Mouse (Mus musculus): ENCODE measurements at regions not wholly inside any gene's neighbourhood (a gene's known extent, or its start where the extent isn't known, plus 50 kb on each side); places are given as distances from the start of the nearest gene placed in this dataset.

GRCm38 (mm10) chr10:118711951-118712350 lies 158.1 kb downstream of the Dyrk2 start:
- no peak for DNase-seq (ENCODE audit: low spot score)

DNA sequence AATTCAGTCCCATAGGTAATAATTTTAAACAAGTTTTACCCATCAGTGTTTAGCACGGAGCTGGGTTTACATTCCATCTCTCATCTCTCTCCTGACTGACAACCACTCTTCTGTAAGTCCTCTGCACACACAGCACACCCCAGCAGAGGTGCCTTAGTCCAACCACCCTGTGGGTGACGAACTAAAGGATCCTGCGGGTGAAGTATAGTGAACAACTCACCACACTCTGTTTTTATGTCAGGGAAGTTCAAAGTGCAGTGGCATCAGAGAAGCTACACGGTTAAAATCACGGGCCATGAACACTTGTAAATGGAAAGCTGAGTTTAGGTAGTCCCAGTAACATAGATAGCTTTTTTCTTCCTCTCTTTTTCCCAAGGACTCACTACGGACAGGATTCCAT lies 157.1 kb downstream of the Dyrk2 start:
- DNase-seq (ENCODE audit: low spot score), result no peak

- DNase-seq (ENCODE audit: low spot score), result no peak
These were observed 155.8 kb downstream of the Dyrk2 start for GRCm38 (mm10) chr10:118714179-118714581.

DNA sequence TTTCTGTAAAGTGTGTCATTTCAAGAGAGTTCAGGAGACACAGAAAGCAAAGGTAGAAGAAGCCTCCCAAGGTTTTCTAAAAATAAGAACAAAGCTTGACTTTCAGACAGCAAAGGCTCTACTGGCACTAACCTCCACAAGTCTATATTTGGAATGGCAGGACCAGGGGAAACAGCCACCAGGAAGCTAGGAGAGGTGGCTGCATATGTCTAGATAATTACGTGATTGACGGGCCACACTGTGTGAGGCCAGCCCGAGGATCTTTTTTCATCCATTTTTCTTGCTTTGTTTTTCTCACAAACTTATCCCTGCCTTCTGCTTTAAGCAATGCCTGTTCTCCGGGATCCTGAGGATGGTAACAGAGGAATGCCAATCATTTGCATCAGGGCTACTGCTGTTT lies 155.4 kb downstream of the Dyrk2 start:
- no peak for DNase-seq (ENCODE audit: low spot score)

DNA sequence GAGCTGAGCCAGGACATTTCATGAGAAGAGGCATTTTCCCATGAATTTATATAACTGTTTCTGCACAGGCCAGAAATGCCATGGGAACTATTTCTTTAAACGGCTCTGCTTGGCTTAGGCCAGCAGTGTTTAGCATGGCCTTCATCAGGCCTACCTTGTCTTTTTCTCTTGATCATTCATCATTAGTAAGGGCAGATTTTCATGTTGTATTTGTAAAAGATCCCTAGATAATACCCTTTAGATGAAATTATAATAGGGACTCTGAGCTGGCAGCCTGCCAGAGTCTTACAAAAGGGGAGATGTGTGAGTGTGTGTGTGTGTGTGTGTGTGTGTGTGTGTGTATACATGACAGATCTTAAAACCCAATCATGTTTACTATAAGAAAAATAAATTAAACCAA lies 149.4 kb downstream of the Dyrk2 start:
- no peak for DNase-seq (ENCODE audit: low spot score)

DNA sequence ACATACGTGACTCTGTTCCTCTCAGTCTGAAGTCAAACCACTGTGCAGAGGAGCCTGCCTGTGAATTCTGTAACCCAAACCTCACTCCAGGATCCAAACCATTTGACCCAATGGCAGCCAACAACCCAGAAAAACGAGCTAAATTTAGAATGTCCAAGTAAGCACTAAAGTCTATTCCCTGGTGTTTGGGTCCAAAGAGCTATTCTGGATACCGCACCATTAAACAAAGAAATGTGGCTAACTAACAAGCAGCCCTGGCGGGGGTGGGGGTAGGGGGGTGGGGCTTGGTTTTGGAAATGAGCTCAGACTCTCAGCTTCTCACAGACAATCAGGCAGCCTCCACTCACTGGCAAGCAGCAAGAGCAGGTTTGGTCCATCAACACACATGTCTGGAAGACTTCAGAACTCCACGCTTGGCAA lies 147.9 kb downstream of the Dyrk2 start:
- DNase-seq (ENCODE audit: low spot score), result no peak

DNA sequence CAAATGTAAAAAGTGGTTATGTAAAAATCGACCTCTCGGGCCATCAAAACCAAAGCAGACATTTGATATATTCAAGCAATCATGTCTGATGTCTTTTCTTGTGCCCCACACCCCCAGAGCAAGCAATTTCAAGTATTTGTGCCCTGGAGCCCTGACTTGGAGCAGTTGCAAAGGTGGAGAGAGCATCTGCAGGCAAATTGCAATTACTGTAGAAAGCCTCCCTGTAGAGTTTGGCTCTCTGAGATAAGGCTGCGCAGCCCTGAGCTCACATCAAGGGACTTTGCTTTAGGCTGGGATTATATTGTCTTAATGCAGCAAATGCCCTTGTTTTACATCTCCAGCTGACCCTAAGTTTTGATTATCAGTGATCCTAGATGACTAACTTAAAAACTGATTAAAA lies 147.3 kb downstream of the Dyrk2 start:
- no peak for DNase-seq (ENCODE audit: low spot score)

DNA sequence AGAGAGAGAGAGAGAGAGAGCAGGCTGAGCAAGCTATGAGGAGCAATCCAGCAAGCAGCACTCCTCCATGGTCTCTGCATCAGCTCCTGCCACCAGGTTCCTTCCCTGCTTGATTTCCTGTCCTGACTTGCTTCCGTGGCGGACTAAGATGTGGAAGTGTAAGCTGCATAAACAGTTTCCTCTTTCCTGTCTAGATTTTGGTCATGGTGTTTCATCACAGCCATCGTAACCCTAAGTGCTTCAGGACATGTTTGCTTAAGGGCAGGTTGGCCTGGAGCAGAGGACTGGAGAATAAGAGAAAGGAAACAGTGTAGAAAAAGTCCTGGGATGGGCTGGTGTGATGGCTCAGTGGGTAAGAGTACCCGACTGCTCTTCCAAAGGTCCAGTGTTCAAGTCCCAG lies 133.9 kb downstream of the Dyrk2 start:
- no peak for DNase-seq (ENCODE audit: low spot score)

DNA sequence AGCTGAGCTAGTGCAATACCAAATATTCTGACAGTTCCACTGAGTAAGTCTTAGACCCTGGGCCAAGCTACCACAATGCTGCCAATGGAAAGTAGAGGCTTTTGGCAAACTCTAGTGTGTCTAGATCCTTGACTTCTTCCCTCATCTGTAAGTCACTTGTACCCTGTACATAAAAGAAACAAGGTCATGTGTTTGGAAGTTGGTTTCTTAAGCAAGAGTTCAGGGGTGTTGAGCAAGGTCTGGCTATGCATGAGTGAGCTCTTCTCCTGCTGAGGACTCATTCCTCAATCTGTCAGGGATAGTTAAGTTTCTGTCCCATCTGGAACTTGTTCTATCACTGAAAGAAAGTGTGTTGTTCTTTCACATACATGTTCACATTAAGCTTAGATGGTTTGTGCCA lies 132.9 kb downstream of the Dyrk2 start:
- DNase-seq (ENCODE audit: low spot score), result no peak

DNA sequence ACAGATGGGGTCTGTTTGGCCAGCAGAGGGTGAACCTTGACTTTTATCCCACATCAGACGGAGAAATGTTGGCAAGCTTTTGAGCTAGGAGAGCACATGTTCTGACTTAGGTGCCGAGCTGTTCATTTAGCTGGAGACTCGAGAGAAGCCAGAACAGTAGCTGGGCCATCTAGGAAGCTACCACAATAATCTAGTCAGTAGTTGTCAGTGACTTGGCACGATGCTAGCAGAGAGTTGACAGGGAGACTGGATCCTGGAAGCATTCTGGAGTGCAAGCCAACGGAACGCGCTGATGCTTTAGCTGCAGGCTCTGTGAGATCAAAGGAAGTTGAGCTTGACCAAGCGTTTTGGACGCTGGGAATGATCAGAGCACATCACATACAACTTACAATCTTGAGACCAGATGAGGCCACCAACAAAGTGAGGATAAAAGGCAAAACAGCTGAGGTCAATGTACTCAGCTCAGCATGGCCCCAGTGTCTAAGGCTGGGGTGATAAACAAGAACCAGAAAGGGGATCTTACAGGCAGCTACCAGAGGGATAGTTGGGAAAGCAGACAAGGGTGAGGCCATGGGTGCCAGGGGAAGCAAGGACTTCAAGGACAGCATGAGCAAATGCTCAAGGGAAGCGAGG lies 130.0 kb downstream of the Dyrk2 start:
- no peak for DNase-seq (ENCODE audit: low spot score)

DNA sequence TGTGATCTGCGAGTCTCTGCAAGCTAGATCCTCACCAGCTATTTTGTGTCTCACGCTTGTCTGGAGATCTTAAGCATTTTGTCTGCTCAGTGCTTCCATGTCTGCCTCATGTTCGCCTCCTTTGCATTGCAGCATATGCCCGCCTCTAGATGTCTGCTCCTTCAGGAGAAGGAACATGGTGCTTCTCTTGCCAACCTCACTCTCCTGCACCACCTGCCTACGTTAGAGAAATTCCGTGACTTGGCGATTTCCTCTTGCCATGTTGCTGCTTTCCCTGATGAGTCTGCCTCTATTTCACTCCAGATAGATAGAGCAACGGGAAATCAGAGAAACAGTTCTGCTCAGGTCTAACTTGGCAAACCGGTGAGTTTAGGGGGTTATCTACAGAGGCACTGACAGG lies 126.2 kb downstream of the Dyrk2 start:
- no peak for DNase-seq (ENCODE audit: low spot score)

DNA sequence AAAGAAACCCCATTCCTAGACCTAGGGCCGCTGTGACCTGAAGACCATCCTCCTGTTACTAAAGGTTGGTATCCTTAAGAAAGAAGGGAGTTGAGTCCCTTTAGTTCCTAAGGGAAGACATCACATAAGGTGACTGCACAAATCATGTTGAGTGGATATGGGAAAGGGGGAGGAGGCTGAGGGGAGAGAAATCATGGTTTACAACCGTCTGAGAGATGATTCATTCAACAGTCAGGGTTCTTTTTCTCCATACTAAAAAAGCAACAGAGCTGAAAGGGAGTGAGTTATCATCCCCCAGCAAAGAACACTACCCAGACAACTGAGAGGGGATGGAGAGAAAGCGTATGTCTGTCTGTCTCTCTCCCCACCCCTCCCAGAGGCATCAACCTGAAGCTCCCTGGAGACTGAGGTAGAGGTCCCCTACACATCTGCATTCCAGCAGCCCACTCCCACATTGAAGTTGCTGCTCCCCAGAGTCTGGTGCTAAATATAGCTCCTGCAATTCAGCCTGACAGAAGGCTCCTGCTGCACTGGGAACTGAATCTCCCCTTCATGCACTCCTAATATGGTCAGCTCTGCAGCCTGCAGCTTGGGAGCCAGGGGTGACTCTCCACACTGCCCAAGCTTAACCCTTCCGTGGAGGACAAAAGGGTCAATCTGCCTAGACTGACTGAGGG lies 123.2 kb downstream of the Dyrk2 start:
- peak; percentile 37 for DNase-seq (ENCODE audit: low spot score)

DNA sequence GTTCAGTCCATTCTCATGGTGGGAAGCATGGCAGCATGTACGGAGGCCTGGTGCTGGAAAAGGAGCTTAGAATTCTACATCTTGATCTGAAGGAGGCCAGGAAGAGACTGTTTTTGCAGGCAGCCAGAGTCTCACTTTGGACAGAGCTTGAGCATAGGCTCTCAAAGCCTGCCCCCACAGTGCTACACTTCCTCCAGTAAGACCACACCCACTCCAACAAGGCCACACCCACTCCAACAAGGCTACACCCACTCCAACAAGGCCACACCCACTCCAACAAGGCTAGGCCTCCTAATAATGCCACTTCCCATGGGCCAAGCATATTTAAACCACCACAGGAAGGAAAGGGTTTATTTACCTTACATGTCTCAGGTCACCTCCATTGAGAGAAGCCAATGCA lies 121.0 kb downstream of the Dyrk2 start:
- DNase-seq (ENCODE audit: low spot score), result no peak

DNA sequence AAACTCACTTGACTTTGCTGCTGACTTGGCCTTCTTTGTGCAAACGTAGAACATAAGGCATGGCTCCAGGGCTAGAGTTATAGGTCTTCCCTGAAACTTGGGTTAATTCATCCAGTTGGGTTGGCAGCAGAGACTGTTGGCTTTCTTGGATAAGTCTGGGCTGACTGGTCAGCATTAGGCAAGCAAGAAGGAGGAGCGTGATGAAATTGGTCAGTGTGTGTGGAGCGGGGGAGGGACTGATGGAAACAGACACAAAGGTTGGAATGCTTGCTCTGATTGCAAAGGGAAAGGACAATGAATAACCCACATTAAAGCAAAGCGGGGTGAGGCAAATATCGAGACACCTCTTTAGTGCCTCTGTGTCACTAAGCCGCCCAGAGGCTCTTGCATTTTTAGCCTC lies 120.3 kb downstream of the Dyrk2 start:
- DNase-seq (ENCODE audit: low spot score), result no peak

DNA sequence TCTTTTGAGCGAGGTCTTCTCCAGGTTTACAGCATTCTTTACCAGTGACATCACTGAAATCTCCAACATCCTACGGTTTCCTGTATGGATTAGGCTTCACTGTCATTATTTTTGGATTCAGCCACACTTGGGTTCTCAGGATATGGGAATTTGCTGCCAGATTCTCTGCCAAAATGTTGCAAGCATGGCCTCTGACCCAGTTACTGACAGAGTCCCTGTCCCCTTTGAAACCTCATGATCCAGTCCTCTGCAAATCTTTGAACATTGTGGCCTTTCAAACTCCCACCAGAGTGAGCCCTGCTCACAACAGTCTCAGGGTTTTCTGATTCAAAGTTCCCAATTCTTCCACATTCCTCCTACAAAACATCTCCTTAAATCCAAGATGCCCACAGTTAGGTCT lies 118.9 kb downstream of the Dyrk2 start:
- DNase-seq (ENCODE audit: low spot score), result no peak

DNA sequence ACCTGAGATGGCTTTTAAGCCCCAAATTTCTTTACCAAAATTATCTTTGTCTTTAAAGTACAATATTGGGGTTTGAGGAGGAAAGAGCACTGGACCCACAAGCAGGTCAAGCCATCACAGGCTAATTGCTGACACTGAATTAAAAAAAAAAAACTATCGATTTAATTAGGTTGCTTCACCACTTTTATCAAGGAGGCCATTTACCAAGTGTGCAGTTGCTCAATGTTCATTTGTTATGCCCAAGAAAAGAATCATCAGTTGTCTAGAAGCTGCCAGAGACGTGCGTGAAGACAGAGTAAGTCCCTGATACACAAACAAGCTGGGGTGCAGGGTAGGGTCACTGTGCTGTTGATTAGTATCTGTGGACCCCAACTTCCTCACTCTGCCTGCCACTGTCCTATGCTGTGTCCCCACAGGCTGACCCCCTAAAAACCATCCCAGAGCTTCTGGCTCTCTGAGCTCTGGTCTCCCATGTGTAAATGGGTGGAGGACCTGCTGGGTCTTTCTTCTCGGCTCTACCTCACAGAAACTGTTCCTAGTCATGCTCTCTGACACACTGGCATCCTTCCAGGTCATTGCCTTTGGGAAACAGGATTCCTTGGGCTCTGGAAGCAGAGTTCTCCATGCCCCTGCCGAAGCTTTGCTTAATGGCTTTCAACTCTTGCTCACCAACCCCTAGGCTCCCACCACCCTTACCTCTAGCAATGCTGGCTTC lies 116.8 kb downstream of the Dyrk2 start:
- DNase-seq (ENCODE audit: low spot score), result no peak

DNA sequence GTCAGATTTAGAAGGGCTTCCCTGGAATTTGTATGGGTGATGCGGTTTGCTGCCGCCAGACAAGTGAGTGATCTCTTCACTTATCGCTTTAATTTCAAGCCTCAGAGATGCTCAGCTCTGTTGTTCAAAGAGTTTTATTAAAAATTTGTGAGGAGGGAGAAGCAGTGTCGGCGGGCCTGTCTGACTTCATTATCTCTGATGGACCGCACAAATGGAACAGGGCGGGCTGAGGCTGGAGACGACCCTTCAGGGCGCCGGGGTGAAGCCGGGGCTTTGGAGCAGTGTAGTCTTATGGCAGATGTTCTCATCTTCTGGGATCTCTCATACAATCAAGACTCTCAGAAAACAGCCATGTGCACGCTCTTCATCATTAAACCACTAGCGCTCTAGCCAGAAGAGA lies 115.2 kb downstream of the Dyrk2 start:
- peak; percentile 66 for DNase-seq (ENCODE audit: low spot score)

DNA sequence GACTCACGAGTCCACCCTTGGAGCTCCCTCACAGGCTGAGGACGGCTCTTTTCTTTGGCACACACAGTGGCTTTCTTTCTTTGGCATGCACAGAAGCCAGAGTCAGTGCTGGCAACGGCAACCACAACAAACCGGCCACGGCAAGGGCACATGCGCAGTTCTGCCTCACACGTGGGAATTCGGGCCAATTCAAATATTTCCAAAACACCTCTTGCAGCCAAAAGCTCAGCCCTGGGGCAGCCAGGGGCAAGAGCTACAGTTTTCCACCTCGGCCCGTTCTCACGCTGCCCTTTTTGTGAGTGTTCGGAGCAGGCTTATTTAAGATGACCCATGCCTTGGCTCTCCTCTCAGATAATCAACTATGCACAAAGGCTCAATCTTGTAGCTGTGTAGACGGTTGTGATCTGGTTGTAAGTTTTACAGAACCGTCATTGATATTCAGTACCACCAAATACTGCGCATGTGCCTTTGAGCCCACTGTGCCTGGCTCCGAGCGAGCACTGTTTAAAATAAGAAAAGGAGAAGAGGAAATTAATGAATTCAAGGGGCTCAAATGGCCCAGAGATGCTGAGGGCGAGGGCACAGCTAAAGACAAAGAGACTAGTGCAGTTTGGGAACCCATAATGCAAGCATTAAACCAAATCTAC lies 111.1 kb downstream of the Dyrk2 start:
- DNase-seq (ENCODE audit: low spot score), result no peak

DNA sequence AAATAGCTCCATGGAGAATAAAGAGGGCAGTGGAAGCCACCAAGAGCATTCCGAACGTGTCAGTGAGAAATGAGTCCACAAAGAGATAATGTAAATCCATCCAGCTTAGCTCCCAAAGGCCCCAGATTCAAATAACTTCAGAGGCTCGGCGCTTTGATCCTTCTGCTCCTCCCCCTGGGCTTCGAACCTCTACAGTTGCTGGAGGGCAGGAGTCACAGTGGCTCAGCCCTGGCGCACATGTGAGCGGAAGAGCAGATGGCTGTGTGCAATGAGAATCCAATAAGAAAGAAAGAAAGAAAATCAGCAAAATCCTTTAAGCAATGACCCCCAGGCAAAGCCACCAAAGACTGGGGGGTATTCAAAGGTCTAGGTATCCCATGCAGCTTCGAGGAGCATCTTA lies 109.6 kb downstream of the Dyrk2 start:
- no peak for DNase-seq (ENCODE audit: low spot score)

- no peak for DNase-seq (ENCODE audit: low spot score)
These were observed 108.7 kb downstream of the Dyrk2 start for GRCm38 (mm10) chr10:118761101-118761868.

DNA sequence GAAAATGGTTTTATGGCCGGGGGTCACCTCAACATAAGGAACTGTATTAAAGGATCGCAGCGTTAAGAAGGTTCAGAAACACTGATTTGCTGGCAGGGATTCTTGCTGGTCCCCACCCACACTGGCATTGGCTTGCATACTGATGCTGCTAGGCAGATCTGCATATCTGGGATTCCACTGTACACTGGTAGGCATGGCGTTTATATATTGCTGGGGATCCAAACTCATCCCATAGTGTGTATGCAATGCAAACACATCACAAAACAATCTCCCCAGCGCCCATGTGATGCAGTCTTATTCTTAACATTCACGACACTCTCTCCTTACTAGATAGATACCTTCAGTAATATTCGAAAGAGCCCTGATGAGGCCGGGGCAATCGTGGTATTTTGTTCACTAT lies 105.0 kb downstream of the Dyrk2 start:
- no peak for DNase-seq (ENCODE audit: low spot score)

All from retina, embryonic 14.5 days (tissue).